Mouse (Mus musculus): ENCODE results near the gene Rpl24. TPM values are rescaled to one million over a fixed set of nuclear protein-coding genes. Genes with fewer than 3 reads are reported as not detected.
"Not testable (repeated sequence)": the region's sequence is repeated elsewhere in the genome, so short reads cannot be mapped to it uniquely, and the experiment has no call there.

The Rpl24 gene
- polyA plus RNA-seq, 1 experiment, result 1,858 TPM

GRCm38 (mm10) chr16:55938761-55939160, 27.3 kb upstream of the Rpl24 start:
- TF ChIP-seq TCF12 (IDR thresholded peaks at IDR 0.05; ENCODE audit: insufficient read depth, poor library complexity, severe bottlenecking) (no peak), POLR2A (IDR thresholded peaks at IDR 0.05; ENCODE audit: insufficient read length, low read depth) (no peak), REST (IDR thresholded peaks at IDR 0.05; ENCODE audit: insufficient read depth, insufficient read length) (no peak), CEBPB (IDR thresholded peaks at IDR 0.05; ENCODE audit: insufficient read depth, poor library complexity, severe bottlenecking) (no peak), MAX (IDR thresholded peaks at IDR 0.05; ENCODE audit: low read depth) (no peak), USF1 (IDR thresholded peaks at IDR 0.05; ENCODE audit: low read depth) (no peak), TCF3 (IDR thresholded peaks at IDR 0.05; ENCODE audit: insufficient read length, low read depth) (no peak), MYOG (IDR thresholded peaks at IDR 0.05; ENCODE audit: control insufficient read depth in 1 of 3, insufficient read depth in 1 of 3, insufficient read length in 2 of 3, low read depth in 2 of 3) (no peak), E2F4 (IDR thresholded peaks at IDR 0.05; ENCODE audit: insufficient read depth) (no peak), MYOD1 (IDR thresholded peaks at IDR 0.05; ENCODE audit: control insufficient read depth in 1 of 3, insufficient read length in 2 of 3, low read depth in 2 of 3) (no peak), SRF (IDR thresholded peaks at IDR 0.05; ENCODE audit: control insufficient read depth, insufficient read length, low read depth) (no peak), POLR2AphosphoS2 (IDR thresholded peaks at IDR 0.05; ENCODE audit: insufficient read length, low read depth) (no peak)
- no peak overlapping the region for H3K4me3 ChIP-seq
- no peaks in the 10 kb centered on the region for H3K27me3 ChIP-seq (ENCODE audit: control insufficient read depth, insufficient read depth, insufficient read length)
- no peak overlapping the region for H3K4me2 ChIP-seq (ENCODE audit: low read depth)
- no peak overlapping the region for H3ac ChIP-seq (ENCODE audit: control insufficient read depth, insufficient read length)
- no peaks in the 10 kb centered on the region for H3K36me3 ChIP-seq (ENCODE audit: control insufficient read depth, insufficient read depth)
- no peaks in the 10 kb centered on the region for H3K79me2 ChIP-seq (ENCODE audit: control insufficient read depth, insufficient read depth)

- Histone ChIP-seq H3K36me3 (ENCODE audit: control insufficient read depth, insufficient read depth) (no peaks in the 10 kb centered on the region), H3K4me3 (no peak overlapping the region), H3ac (ENCODE audit: control insufficient read depth, insufficient read length) (no peak overlapping the region), H3K79me2 (ENCODE audit: control insufficient read depth, insufficient read depth) (no peaks in the 10 kb centered on the region), H3K27me3 (ENCODE audit: control insufficient read depth, insufficient read depth, insufficient read length) (no peaks in the 10 kb centered on the region), H3K4me2 (ENCODE audit: low read depth) (no peak overlapping the region)
- TF ChIP-seq E2F4 (IDR thresholded peaks at IDR 0.05; ENCODE audit: insufficient read depth) (no peak), USF1 (IDR thresholded peaks at IDR 0.05; ENCODE audit: low read depth) (no peak), TCF3 (IDR thresholded peaks at IDR 0.05; ENCODE audit: insufficient read length, low read depth) (no peak), MAX (IDR thresholded peaks at IDR 0.05; ENCODE audit: low read depth) (no peak), POLR2A (IDR thresholded peaks at IDR 0.05; ENCODE audit: insufficient read length, low read depth) (no peak), POLR2AphosphoS2 (IDR thresholded peaks at IDR 0.05; ENCODE audit: insufficient read length, low read depth) (no peak), TCF12 (IDR thresholded peaks at IDR 0.05; ENCODE audit: insufficient read depth, poor library complexity, severe bottlenecking) (no peak), CEBPB (IDR thresholded peaks at IDR 0.05; ENCODE audit: insufficient read depth, poor library complexity, severe bottlenecking) (no peak), SRF (IDR thresholded peaks at IDR 0.05; ENCODE audit: control insufficient read depth, insufficient read length, low read depth) (no peak), MYOG (IDR thresholded peaks at IDR 0.05; ENCODE audit: control insufficient read depth in 1 of 3, insufficient read depth in 1 of 3, insufficient read length in 2 of 3, low read depth in 2 of 3) (no peak)
Measured at GRCm38 (mm10) chr16:55939703-55940102, 26.4 kb upstream of the Rpl24 start.

- H3ac ChIP-seq (ENCODE audit: control insufficient read depth, insufficient read length), result no peak overlapping the region
- H3K79me2 ChIP-seq (ENCODE audit: control insufficient read depth, insufficient read depth), result no peaks in the 10 kb centered on the region
- no peak overlapping the region for H3K4me3 ChIP-seq
- no peaks in the 10 kb centered on the region for H3K36me3 ChIP-seq (ENCODE audit: control insufficient read depth, insufficient read depth)
- H3K4me2 ChIP-seq (ENCODE audit: low read depth), result no peak overlapping the region
- no peak for TF ChIP-seq E2F4 (IDR thresholded peaks at IDR 0.05; ENCODE audit: insufficient read depth)
- no peak for TF ChIP-seq SRF (IDR thresholded peaks at IDR 0.05; ENCODE audit: control insufficient read depth, insufficient read length, low read depth)
- TF ChIP-seq POLR2A (IDR thresholded peaks at IDR 0.05; ENCODE audit: insufficient read length, low read depth), result no peak
- no peak for TF ChIP-seq CEBPB (IDR thresholded peaks at IDR 0.05; ENCODE audit: insufficient read depth, poor library complexity, severe bottlenecking)
- no peak for TF ChIP-seq TCF12 (IDR thresholded peaks at IDR 0.05; ENCODE audit: insufficient read depth, poor library complexity, severe bottlenecking)
- TF ChIP-seq POLR2AphosphoS2 (IDR thresholded peaks at IDR 0.05; ENCODE audit: insufficient read length, low read depth), result no peak
- TF ChIP-seq MYOG (IDR thresholded peaks at IDR 0.05; ENCODE audit: control insufficient read depth in 1 of 3, insufficient read depth in 1 of 3, insufficient read length in 2 of 3, low read depth in 2 of 3), result no peak
- TF ChIP-seq REST (IDR thresholded peaks at IDR 0.05; ENCODE audit: insufficient read depth, insufficient read length), result no peak
- no peaks in the 10 kb centered on the region for H3K27me3 ChIP-seq (ENCODE audit: control insufficient read depth, insufficient read depth, insufficient read length)
Measured at GRCm38 (mm10) chr16:55940781-55941180, 25.3 kb upstream of the Rpl24 start.

GRCm38 (mm10) chr16:55947266-55947665, 18.8 kb upstream of the Rpl24 start:
- Histone ChIP-seq H3K4me3 (no peak overlapping the region), H3K4me2 (ENCODE audit: low read depth) (no peak overlapping the region), H3ac (ENCODE audit: control insufficient read depth, insufficient read length) (no peak overlapping the region), H3K36me3 (ENCODE audit: control insufficient read depth, insufficient read depth) (no peaks in the 10 kb centered on the region), H3K79me2 (ENCODE audit: control insufficient read depth, insufficient read depth) (no peaks in the 10 kb centered on the region), H3K27me3 (ENCODE audit: control insufficient read depth, insufficient read depth, insufficient read length) (no peaks in the 10 kb centered on the region)
- no peak for TF ChIP-seq REST (IDR thresholded peaks at IDR 0.05; ENCODE audit: insufficient read depth, insufficient read length)
- no peak for TF ChIP-seq MYOD1 (IDR thresholded peaks at IDR 0.05; ENCODE audit: control insufficient read depth in 1 of 3, insufficient read length in 2 of 3, low read depth in 2 of 3)
- no peak for TF ChIP-seq USF1 (IDR thresholded peaks at IDR 0.05; ENCODE audit: low read depth)
- TF ChIP-seq POLR2A (IDR thresholded peaks at IDR 0.05; ENCODE audit: insufficient read length, low read depth), result no peak
- no peak for TF ChIP-seq MAX (IDR thresholded peaks at IDR 0.05; ENCODE audit: low read depth)
- no peak for TF ChIP-seq POLR2AphosphoS2 (IDR thresholded peaks at IDR 0.05; ENCODE audit: insufficient read length, low read depth)
- TF ChIP-seq MYOG (IDR thresholded peaks at IDR 0.05; ENCODE audit: control insufficient read depth in 1 of 3, insufficient read depth in 1 of 3, insufficient read length in 2 of 3, low read depth in 2 of 3), result no peak
- TF ChIP-seq TCF3 (IDR thresholded peaks at IDR 0.05; ENCODE audit: insufficient read length, low read depth), result no peak
- no peak for TF ChIP-seq TCF12 (IDR thresholded peaks at IDR 0.05; ENCODE audit: insufficient read depth, poor library complexity, severe bottlenecking)
- TF ChIP-seq SRF (IDR thresholded peaks at IDR 0.05; ENCODE audit: control insufficient read depth, insufficient read length, low read depth), result no peak

DNA sequence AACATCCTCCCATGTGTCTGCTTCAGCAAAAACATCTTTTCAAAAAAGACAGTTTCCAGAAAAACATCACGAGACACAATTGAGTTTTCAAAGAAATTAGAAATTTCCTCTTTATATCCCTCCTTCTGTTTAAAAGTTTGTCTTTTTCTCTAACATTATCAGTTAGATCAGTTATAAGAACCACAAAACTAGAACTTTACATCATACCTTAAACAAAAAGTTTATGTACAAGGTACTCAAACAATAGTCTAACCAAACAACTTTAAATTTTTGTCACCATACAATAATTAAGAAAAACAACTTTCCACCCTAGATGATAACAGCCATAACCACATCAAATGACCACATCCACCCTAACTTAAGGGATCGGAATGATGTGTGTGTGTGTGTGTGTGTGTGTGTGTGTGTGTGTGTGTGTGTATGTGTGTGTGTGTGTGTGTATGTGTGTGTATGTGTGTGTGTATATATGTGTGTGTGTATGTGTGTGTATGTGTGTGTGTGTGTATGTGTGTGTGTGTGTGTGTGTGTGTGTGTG, 18.1 kb upstream of the Rpl24 start:
- not testable (repeated sequence) for H3K4me3 ChIP-seq; H3K79me2 ChIP-seq (ENCODE audit: control insufficient read depth, insufficient read depth); H3K4me2 ChIP-seq (ENCODE audit: low read depth)

More for the DNA sequence above, 18.1 kb upstream of the Rpl24 start:
- not testable (repeated sequence) for H3K36me3 ChIP-seq (ENCODE audit: control insufficient read depth, insufficient read depth); H3K27me3 ChIP-seq (ENCODE audit: control insufficient read depth, insufficient read depth, insufficient read length); H3ac ChIP-seq (ENCODE audit: control insufficient read depth, insufficient read length)
